Mouse (Mus musculus) testis, postnatal 10 days (tissue): ENCODE data around the gene Klhl7.
A peak's percentile ranks its signal among the peaks of the same experiment; 100 is the strongest.
"Not testable (repeated sequence)": the region's sequence is repeated elsewhere in the genome, so short reads cannot be mapped to it uniquely, and the experiment has no call there.

Source experiments
- DNase-seq: peaks from one replicate; pipeline ENCODE4 v3.0.0; 2021; ENCODE audit warnings: low spot score

Gene Klhl7

DNA sequence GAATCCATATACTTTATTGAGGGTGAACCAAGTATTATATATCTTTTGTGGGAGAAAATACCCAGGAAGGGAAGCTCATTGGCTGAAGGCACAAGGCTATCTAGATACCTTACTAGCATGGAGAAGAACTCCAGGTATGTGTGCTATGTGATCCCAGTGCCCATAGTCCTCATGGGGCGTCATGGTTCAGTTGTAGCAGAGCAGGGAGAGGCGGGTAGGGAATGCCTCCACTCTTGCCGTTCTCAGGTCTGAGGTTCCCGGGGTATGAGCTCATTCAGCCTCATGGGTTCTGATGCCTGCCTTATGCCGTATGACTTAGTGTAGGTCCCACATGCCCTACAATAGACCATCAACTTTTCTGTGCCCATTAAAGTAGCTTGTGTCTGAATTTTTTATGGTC, 4.5 kb upstream of the Klhl7 start:
- DNase-seq, result no peak

DNA sequence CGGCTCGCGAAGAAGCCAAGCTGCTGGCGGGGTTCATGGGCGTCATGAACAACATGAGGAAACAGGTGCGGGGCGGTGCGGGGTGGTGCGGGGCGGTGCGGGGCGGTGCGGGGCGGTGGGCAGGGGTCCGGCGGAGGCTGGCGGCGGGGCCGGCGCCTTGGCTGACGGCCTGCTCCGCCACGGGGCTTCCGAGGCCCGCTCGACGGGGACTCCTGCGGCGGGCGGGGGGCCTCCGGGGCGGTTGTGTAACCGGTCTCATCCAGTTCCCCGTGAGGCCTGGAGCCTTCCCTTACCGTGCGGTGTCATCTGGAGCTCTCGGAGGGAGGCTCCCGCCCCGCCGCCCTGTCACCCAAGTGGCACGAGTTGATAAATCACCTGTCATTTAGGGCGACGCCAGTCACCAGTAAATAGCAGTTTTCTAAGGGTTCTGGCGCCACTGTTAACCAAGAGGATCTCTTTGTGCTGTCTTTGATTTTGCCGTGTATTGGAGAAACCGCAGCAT, 456 bp downstream of the Klhl7 start:
- peak; percentile 81 for DNase-seq

DNA sequence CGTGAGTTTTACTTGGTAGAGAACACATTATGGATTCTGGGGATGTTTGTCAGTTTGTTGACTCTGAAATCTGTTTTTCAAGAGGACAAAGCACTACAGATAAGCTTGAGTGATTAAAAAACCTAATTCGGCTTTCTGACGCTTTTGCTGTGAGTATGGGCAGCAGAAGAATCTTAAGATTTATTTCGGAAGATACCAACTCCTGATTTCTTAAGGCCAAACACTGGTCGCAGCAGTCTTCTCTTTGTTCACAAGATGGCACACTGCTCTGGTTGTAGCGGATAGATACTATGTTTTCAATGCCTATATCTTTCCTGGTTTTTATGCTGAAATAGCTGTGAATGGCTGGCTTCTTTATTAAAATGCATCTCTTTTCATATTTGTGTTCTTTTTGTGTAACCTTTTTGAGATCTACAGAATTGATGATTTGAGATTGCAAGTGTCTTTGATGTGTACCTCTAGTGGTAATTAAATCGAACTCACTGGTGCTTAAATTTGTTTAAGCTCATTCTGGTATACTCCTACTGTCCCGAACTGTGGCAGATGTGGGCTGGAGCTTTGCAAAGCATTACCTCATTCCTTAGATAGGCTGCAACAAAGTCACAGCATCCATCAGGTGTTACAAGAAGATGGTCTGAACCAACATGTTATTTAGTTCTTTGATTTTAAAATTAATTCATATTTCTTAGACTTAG, 1.2 kb downstream of the Klhl7 start:
- no peak for DNase-seq

DNA sequence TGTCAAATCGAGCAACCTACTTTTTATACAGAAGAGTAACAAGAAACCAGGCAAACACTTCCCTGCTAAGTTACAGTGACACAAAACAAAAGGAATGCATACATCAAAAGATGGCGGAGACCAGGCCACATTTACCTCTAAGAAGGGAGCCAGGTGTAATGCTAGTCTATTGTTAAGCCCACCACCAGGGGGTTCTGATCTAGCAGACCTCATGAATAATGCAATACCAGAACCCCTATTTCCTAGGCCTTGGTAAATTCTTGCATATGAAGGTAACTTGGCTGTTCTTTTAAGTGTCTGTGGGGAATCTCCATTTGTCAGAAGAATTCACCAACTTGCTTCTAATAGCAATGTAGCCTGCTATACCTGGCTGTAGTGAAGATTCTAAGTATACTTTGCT, 2.8 kb downstream of the Klhl7 start:
- DNase-seq, result not testable (repeated sequence)

DNA sequence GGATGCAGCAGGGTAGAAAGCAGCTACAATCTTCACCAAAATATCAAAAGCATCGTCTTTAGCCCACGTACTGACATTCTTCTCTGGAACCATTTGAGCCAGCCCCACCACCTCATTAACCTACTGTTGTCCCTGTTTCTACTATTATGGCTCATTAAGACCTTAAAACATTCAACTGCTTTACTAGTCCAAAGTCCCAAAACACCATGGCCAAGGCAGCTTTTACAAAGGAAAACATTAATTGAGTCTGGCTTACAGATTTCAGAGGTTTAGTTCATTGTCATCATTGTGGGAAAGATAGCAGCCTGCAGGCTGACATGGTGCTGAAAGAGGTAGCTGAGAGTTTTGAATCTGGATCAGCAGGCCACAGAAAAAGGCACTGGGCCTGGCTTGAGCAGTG, 3.4 kb downstream of the Klhl7 start:
- no peak for DNase-seq

DNA sequence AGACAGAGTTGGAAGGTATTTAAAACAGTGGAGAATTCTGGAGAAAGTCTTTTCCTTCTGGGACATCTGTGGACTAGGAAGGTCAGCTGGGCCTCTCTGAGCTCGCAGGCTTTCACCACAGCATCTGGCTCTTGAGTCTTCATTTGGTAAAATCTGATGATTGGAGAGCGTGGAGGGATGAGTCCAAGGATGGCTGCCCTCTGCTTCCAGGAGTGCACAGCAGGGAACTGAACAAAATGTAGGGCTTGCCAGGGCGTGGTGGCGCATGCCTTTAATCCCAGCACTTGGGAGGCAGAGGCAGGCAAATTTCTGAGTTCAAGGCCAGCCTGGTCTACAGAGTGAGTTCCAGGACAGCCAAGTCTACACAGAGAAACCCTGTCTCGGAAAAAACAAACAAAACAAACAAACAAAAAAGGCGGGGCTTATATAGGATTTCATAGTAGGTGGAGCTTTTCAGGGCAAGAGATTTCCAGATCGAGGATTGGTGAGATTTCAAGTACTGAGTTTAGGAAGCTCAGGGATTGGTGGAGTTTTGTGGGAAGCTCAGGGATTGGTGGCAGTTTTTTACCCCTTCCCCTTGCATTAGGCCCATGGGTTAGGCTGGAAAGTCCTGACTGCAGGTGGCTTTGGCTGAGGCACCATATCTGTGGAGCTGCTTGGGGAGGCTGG, 6.8 kb downstream of the Klhl7 start:
- DNase-seq, result no peak

DNA sequence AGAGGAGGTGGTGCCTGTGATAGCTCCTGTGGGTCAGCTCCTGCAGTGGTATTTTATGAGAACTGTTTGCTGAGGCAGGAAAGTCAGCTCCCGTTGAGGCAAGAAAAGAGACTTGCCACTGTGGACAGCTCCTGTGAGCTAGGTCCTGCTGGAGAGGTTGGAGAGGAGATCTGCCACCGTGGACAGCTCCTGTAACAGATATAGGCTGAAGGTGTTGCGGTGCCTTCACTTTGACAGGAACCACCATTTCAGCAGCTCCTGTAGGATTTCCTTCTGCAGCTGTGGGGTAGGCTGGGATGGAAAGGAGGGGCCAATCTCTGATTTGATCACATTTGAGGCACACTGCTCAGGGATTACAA, 7.3 kb downstream of the Klhl7 start:
- DNase-seq, result no peak

DNA sequence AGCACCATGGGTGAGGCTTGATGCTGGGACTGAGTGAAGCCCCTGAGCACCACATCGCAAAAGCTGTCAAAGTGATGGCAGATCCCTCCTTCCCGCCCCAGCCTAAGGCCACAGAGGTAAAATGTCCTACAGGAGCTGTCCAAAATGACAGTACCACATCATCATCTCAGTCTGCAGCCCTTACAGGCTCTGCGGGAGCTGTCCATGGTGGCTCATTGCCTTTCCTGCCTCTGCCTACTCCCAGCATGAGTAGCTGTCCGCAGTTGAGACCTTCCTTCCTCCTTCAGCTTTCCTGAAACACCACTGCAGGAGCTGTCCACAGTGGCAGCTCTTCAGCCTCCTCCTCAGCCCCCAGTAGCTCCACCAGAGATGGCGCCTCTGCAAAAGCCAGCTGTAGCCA, 9.7 kb downstream of the Klhl7 start:
- DNase-seq, result peak; percentile 66

DNA sequence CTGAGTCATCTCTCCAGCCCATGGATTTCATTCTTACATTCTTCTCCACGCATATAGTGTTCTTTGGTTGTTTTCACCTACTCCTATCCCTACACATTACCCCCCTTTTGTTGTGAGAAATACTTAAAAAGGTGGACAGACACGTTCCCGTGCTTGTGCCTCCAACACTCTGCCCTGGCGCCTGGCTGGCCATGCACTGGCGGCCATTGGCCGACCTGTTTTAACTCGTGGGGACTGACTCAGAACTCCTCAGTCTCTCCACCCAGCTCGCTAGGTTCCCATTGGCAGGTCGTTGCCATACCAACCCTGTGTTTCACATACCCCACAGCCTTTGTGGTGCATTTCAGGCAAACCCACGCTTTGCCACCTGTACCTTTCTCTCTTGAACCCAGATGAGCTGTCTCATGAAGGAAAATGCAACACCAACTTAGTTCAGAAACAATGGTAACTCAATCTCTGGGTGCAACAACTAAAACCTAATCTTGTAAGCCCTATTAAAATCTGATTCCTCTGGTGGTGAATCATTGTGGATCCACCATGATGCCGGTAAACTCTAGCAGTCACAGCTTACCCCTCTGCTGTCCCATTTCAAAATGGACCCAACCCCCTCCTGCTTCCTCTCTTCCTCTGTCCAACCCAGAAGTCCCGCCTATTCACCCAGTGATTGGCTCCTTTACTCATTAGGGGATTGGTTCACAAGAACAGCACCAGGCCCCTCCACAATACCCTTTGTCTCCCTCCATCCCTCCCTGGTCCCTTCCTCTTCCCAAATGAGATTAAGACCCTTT, 11.9 kb downstream of the Klhl7 start:
- DNase-seq, result no peak

DNA sequence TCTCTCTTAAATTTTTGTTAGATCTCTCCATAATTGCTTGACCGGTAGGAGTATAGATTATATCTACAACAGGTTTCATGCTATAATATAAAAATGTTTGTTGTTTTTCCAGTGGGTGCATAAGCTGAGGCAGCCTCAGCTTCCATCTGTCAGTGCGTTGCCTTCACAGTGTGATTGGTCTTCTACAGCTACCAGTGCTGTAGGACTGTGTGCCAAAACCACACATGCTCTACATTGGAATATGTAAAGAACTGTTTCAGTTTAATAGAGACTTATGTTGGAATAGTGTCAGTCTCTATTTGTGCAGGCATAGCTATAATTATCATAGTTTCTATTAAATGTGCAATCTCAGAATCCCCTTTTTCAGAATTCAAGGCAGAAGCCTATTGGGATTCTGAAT, 21.8 kb downstream of the Klhl7 start:
- DNase-seq, result no peak

DNA sequence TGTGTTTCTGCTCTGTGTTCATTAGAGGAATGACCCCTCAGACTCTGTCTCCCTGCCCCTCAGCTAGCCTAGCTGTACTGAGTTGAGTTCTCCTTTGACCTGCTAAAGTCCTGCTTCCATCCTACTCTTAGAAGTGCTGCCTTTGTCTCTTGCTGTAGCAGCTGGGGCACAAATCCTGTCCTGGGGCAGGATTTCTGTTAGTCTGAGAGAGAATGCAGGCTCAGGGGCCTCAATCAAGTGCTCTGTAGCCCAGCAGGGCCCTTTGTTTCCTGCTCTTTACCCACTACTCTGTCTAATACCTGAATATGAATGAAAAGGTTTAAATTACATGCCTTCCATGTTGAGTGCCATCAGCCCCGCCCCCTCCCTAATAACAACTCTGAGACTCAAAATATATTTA, 23.8 kb downstream of the Klhl7 start:
- DNase-seq, result no peak

DNA sequence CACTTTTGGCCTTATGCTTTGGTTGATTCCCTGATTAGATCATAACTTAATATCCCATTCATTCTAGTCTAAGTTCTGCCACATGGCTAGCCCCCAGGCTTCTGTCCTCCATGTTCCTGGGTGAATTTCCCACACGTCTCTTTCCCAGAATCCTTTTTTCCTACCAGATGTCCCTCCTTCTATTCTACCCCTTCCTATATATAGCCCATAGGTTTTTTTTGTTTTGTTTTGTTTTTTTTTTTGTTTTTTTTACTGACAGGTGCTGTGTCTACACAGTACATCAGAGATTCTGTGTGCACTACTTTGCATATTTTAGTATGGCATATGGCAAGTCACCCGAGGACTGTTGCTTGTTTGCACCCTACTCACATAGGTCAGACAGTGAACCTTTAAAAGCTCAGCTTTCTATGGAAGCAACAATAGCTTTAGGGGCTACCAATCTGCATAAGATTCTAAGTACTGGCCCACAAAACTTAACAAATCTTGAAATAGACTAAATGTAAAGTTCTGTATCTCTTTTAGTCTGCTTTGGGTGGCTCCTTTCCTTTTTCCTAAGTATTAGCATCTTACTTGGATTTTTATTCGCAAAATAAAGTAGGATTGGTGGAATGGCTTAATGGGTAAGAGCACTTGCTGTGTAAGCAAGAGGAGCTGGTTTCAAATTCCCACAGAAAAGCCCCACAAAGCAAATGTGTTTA, 24.3 kb downstream of the Klhl7 start:
- no peak for DNase-seq

DNA sequence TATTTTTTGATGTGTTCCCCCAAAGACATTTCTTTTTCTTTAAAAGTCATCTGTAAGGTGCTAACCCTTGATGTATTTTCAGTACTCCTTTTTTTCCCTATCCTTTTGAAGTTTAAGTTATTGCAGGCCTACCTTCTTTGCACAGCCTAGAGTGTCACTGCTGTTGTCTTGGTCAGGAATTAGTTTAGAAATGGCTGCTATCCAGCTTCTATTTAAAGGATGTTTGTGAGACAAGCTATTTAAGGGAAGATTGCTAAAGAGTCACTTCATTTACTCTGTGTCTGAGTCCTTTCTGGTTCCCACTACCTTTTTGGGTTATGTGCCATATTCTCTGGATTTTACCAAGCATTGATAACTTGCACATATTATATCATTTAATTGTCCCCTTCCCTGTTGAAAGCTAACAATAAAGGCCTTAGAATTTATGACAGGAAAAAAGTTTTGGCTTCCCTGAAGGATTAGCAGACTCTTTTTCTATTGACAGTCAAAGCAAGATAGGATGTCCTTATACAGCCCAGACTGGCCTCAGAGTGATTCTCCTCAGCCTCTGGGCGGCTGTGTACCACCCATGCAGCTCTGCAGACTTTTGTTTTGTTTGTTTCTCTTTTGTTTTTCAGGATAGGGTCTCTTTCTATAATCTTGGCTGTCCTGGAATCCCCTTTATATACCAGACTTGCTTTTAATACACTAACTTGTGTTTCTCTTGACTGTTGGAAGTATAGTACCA, 25.7 kb downstream of the Klhl7 start:
- DNase-seq, result no peak

DNA sequence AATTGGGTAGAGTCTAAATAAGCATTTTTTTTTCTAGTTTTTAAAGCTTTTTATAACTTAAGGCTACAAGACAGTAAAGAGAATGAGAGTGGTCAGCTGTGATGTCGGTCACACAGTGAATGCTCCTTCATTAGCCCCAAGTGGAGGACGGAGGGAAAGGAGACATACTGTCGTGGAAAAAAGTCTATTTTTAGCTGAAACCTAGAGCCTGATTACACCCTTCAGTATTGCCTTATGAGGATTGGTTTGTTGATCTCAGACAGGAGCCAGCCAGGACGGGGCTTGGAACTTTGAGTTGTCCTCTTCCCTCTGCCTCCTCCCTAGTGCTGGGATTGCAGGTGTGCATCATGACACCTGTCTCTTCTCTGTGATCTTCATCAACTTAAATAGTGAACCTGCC, 26.6 kb downstream of the Klhl7 start:
- no peak for DNase-seq

DNA sequence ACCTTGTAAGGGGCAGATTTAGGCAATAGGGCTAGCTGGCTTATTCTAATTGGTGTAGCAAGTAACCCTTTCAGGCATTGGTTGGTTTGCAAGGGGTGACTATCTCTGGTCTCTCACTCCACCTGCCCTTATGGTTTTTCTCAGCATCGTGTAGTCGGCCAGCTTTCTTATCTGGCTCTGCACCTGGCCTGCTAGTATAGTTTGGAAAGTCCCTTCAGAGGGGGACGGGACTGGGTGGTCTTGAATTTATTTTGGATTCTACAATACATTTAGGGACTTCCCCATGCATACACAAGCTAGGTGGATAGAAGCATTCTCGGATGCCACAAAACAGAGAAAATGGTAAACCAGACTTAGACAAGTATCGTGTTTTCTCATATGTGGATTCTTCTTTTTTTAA, 46.6 kb downstream of the Klhl7 start:
- no peak for DNase-seq

DNA sequence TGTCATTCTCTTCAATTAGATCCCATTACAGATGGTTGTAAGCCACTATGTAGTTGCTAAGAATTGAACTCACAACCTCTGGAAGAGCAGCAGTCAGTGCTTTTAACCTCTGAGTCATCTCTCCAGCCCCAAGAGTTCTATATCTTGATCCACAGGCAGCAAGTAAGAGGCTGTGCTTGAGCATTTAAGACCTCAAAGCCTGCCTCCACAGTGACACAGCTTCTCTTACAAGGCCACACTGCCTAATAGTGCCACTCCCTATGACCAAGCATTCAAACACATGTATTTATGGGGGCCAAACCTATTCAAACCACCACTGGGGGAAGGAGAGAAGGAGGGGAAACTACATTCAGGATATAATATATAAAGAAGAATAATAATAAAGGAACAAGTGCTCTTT, 51.8 kb downstream of the Klhl7 start:
- no peak for DNase-seq

DNA sequence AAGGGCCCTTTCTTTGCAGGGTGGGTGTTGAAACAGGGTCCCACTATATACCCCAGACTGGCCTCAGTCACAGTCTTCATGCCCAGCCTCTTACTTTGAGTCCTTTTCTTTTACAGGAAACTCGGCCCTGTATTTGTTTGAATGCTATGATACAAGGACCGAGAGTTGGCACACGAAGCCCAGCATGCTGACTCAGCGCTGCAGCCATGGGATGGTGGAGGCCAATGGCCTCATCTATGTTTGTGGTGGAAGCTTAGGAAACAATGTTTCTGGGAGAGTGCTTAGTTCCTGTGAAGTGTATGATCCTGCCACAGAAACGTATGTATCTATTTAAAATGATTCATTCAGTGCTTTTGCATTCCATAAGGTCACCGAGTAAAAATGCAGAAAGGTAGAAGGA, 56.4 kb downstream of the Klhl7 start:
- DNase-seq, result no peak

DNA sequence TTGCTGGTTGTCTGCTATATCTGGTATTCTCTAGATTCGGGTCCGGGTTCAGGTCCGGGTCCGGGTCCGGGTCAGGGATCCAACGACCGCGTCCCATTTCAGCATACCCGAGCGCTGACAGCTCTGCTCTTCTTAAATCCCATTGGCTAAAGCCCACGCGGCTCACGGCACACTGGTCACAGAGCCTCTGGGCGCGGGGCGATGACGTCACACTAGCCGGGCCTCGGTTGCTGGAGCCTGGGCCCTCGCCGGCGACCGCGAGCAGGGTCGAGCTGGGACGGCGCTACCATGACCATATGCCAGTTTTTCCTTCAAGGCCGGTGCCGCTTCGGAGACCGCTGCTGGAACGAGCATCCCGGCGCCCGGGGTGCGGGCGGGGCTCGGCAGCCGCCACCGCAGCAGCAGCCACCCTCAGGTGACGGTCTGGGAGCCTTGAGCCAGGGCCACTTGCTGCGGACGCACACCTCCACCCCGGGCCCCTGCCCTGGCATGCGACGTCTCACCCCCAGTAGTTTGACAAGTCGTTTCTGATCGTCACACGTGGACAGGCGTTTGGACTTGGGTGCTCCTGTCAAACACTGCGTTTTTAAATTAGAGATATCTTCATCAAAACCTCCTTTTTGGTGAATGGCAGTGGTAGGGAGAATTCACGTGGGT, 64.5 kb downstream of the Klhl7 start, which contains the start of gene Nupl2:
Nupl2 (plus strand) TSS at position 175 of the 657 bp plus-strand sequence.
- peak; percentile 97 for DNase-seq

DNA sequence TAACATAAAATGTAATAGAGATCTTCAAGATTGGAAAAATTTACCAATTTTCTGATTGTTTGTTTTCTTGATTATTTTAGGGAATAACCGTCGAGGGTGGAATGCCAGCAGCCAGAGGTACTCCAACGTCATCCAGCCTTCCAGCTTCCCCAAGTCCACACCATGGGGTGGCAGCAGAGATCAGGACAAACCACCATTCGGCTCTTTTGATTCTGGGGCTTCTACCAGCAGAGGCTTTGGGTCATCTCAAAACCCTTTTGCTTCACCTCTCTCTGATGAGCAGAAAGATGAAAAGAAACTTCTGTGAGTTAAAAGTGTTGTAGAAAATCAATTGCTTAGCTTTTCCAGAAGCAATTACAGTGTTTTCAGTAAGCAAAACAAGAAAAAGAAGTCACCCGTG, 66.9 kb downstream of the Klhl7 start:
- DNase-seq, result no peak

DNA sequence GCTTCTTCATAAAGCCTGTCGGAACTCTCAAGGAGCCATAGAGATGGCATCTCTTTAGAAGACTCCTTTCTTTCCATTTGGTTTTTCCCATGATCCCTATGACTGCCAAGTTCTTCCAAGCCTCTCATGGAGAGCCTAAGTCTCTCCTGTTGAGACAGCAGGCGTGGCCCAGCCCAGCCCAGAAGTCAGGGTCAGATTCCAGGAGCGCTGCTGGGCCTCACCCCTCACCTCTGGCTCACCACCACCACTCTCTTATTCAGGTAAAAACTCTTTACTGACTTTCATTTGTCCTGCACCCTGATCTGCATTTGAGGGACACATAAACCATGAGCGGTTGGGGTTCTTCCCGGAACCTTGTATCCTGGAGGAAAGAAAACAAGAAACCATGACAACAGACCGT, 69.5 kb downstream of the Klhl7 start:
- no peak for DNase-seq

DNA sequence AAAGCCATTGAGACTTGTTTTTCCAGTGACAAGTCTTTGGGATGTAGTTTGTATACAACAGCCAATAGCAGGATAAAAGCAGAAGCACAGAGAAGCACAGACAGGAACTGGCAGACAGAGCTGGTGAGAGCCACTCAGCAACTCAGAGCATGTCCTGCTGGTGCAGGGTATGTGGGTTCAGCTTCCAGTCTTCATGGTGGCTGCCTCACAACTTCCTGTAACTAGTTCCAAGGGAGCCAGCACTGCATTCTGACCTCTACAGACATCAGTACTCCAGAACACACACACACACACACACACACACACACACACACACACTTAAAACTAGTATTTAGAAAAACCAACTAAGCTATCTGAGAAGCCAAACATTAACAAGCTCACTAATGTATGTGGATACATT, 71.7 kb downstream of the Klhl7 start:
- no peak for DNase-seq
